Mouse (Mus musculus): ENCODE measurements around the gene Zfp169. TPM values are rescaled to one million over a fixed set of nuclear protein-coding genes. Genes with fewer than 3 reads are reported as not detected.

Zfp169 gene
- polyA plus RNA-seq (2014; fragmentation: Nextera tagmentation; extraction: Ambion mirVana) = 6.0 and 7.8 TPM in 2 replicates

DNA sequence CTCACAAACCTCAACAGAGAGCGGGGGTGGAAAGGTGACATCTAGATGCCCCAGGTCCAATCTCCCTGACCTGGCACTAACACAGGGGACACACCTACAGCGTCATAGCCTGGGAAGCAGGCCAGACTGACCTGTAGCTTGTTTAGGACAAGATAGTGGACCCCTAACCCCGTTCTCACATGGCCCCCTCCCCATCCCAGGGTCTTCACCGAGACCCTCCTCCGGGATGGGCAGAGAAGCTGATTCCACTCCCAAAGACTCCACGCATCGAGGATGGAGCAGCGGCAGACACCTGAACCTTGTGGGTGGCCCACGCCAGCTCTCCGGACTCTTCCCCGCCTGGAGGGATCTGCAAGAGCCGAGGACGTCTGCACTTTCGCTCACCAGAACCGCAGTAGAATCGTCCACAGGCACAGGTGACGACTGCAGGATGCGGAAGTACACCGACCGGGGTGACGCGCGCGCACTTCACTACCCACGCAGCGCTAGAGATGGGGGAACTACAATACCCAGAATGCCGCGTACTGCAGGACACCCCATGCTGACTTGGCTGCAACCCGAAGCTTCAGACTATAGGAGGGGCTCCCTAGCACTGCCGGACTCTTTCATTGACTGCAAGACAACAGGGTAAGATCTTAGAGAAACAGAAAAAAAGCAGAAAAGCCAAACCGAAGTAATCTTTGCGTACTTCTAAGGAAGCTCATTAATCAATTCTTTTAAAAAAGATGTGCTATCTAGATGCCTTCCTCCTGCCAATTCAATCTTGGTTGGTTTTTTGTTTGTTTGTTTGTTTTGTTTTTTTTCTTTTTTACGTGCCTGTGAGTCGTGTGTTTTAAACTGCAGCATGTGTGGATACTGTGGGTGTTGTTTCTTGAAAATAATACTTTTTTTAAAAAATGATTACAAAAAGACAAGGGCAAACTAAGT lies at the start of gene Zfp169, which contains the start of gene A830005F24Rik:
TSS of gene Zfp169 (minus strand) at position 449 of the 927 bp plus-strand sequence.
TSS of gene A830005F24Rik (plus strand) at position 568 of the 927 bp plus-strand sequence.
- no peaks in the 10 kb centered on the region for H3K36me3 ChIP-seq (ENCODE audit: control insufficient read depth, insufficient read depth, low read length)
- peak; percentile 99 for ATAC-seq
- H3K4me1 ChIP-seq (ENCODE audit: control insufficient read depth, insufficient read depth, low read length) = no peaks in the 10 kb centered on the region; the same call in 1 of the 2 replicates
- H3K4me3 ChIP-seq (ENCODE audit: low read depth, low read length) = peak within 1 kb of the TSS; percentile 68
- H3K4me2 ChIP-seq (ENCODE audit: low read length) = peak within 1 kb of the TSS; percentile 74
- no peaks in the 10 kb centered on the region for H3K9me3 ChIP-seq (replicated peaks; ENCODE audit: control insufficient read depth, low read length)
- WGBS = 2% methylated on average over 34 of the region's 34 CpGs
- H3K27me3 ChIP-seq (replicated peaks; ENCODE audit: control insufficient read depth, insufficient read depth, low read length) = no peaks in the 10 kb centered on the region
- peak within 1 kb of the TSS; percentile 88 for H3K9ac ChIP-seq (ENCODE audit: low read length)
- peak; percentile 95 for DNase-seq (ENCODE audit: low spot score)
- H3K27ac ChIP-seq (ENCODE audit: low read depth, low read length) = no peak within 1 kb of the TSS

DNA sequence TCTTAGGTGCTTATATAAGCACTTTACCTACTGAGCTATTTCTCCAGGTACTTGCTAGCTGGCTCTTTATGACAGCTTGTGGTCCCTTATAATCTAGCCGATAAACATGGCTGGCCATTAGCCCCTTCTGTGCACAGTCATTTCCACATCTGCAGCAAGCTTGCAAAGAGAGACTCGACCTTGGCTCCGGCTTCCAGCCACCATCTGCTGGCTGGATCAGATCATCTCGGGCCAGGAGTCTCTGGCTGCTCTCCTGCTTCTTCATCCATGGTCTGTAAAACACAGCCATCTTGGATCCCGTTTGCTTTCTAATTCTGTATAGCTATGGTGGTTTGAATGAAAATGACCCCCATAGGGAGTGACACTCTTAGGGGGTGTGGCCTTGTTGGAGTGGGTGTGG lies 49.1 kb upstream of the Zfp169 start:
- no peak overlapping the region for H3K27ac ChIP-seq (ENCODE audit: low read depth, low read length)
- H3K9ac ChIP-seq (ENCODE audit: low read length) = no peak overlapping the region
- no peak overlapping the region for H3K4me3 ChIP-seq (ENCODE audit: low read depth, low read length)
- ATAC-seq = no peak
- peaks cover 7% of the 10 kb centered on the region; the same call in 1 of the 2 replicates for H3K4me1 ChIP-seq (ENCODE audit: control insufficient read depth, insufficient read depth, low read length)
- DNase-seq (ENCODE audit: low spot score) = no peak
- WGBS = 92% methylated on average over 5 of the region's 5 CpGs
- no peaks in the 10 kb centered on the region for H3K36me3 ChIP-seq (ENCODE audit: control insufficient read depth, insufficient read depth, low read length)
- H3K9me3 ChIP-seq (replicated peaks; ENCODE audit: control insufficient read depth, low read length) = no peaks in the 10 kb centered on the region
- no peak overlapping the region for H3K4me2 ChIP-seq (ENCODE audit: low read length)
- no peaks in the 10 kb centered on the region for H3K27me3 ChIP-seq (replicated peaks; ENCODE audit: control insufficient read depth, insufficient read depth, low read length)

DNA sequence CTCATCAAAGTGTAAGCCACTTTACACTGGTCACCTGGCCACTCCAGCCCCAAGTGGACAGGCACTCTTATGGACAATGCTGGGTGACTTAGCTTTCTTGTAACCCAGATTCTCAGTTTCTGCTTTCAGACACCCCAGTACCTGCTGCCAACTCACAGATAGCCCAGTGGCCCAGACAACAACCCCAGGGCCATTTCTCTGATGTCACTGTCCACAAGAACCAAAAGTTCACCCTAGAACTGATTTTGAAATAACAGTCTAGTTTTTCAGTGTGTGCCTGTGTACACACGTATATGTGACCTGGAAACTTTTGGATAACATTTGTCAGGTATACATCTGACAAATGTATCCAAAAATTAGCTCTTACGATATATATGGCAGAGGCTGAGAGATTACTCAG lies 48.2 kb upstream of the Zfp169 start:
- no peaks in the 10 kb centered on the region for H3K9me3 ChIP-seq (replicated peaks; ENCODE audit: control insufficient read depth, low read length)
- H3K36me3 ChIP-seq (ENCODE audit: control insufficient read depth, insufficient read depth, low read length) = no peaks in the 10 kb centered on the region
- DNase-seq (ENCODE audit: low spot score) (no peak), ATAC-seq (no peak)
- H3K4me1 ChIP-seq (ENCODE audit: control insufficient read depth, insufficient read depth, low read length) = peaks cover 7% of the 10 kb centered on the region; the same call in 1 of the 2 replicates
- no peaks in the 10 kb centered on the region for H3K27me3 ChIP-seq (replicated peaks; ENCODE audit: control insufficient read depth, insufficient read depth, low read length)
- H3K4me3 ChIP-seq (ENCODE audit: low read depth, low read length) = no peak overlapping the region
- WGBS = 93% methylated on average over 2 of the region's 2 CpGs
- no peak overlapping the region for H3K9ac ChIP-seq (ENCODE audit: low read length)
- no peak overlapping the region for H3K4me2 ChIP-seq (ENCODE audit: low read length)
- H3K27ac ChIP-seq (ENCODE audit: low read depth, low read length) = no peak overlapping the region

DNA sequence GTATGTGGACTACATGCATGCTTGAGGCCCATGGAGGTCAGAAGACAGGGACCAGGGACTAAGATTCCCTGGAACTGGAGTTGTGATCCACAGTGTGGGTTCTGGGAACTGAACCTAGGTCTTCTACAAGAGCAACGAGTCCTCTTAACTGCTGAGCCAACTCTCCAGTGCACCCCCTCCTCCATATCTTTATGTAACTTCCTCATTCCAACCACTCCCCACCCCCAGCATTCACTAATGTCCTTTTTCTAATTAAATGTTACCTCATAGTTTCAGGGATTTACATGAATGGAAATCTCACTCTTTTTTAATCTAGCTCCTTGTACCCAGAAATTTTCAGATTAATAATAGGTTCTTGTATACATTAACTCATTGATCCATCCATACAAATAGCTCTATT lies 42.7 kb upstream of the Zfp169 start:
- Histone ChIP-seq H3K9ac (ENCODE audit: low read length) (no peak overlapping the region), H3K4me2 (ENCODE audit: low read length) (no peak overlapping the region), H3K9me3 (replicated peaks; ENCODE audit: control insufficient read depth, low read length) (no peaks in the 10 kb centered on the region), H3K4me1 (ENCODE audit: control insufficient read depth, insufficient read depth, low read length) (peaks cover 11% of the 10 kb centered on the region; the same call in 1 of the 2 replicates), H3K36me3 (ENCODE audit: control insufficient read depth, insufficient read depth, low read length) (no peaks in the 10 kb centered on the region), H3K4me3 (ENCODE audit: low read depth, low read length) (no peak overlapping the region), H3K27me3 (replicated peaks; ENCODE audit: control insufficient read depth, insufficient read depth, low read length) (no peaks in the 10 kb centered on the region), H3K27ac (ENCODE audit: low read depth, low read length) (no peak overlapping the region)
- 95% methylated on average over 1 of the region's 1 CpGs for WGBS
- DNase-seq (ENCODE audit: low spot score) (no peak), ATAC-seq (no peak)

DNA sequence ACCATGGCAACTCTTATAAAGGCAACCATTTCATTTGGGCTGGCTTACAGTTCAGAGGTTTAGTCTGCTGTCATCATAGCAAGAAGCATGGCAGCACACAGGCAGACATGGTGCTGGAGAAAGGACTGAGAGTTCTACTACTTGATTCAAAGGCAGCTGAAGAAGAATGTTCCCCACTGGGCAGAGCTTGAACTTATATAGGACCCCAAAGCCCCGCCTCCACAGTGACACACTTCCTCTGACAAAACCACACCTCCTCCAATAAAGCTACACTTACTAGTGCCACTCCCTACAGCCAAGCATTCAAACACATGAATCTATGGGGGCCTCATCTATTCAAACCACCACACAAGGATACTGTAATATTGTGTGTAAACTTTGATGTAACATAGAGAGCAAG lies 41.3 kb upstream of the Zfp169 start:
- no peak for ATAC-seq
- peaks cover 11% of the 10 kb centered on the region; the same call in 1 of the 2 replicates for H3K4me1 ChIP-seq (ENCODE audit: control insufficient read depth, insufficient read depth, low read length)
- no peak overlapping the region for H3K4me2 ChIP-seq (ENCODE audit: low read length)
- H3K9me3 ChIP-seq (replicated peaks; ENCODE audit: control insufficient read depth, low read length) = no peaks in the 10 kb centered on the region
- no peak overlapping the region for H3K9ac ChIP-seq (ENCODE audit: low read length)
- no peak for DNase-seq (ENCODE audit: low spot score)
- no peak overlapping the region for H3K27ac ChIP-seq (ENCODE audit: low read depth, low read length)
- H3K27me3 ChIP-seq (replicated peaks; ENCODE audit: control insufficient read depth, insufficient read depth, low read length) = no peaks in the 10 kb centered on the region
- 89% methylated on average over 1 of the region's 1 CpGs for WGBS
- no peak overlapping the region for H3K4me3 ChIP-seq (ENCODE audit: low read depth, low read length)
- H3K36me3 ChIP-seq (ENCODE audit: control insufficient read depth, insufficient read depth, low read length) = no peaks in the 10 kb centered on the region

DNA sequence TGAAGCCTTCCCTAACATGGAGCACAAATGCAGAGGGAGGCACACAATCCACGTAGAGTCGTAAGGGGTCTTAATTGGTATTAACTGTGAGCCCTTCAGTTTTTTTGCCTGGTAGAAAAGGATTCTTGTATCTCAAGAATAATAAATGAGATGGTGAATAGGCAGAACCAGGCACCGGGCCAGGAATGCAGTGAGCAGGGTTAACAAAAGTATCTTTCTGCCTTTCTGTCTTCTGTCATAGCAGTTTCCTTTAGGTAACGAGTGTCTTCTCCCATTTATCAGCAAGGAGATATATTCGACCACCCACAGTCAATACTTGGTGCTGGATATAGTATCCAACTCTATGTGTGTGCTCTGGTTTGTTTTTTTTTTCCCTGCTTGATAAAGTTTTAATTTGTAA lies 40.3 kb upstream of the Zfp169 start:
- H3K36me3 ChIP-seq (ENCODE audit: control insufficient read depth, insufficient read depth, low read length) = no peaks in the 10 kb centered on the region
- H3K4me3 ChIP-seq (ENCODE audit: low read depth, low read length) = no peak overlapping the region
- 16% methylated on average over 5 of the region's 5 CpGs for WGBS
- H3K27me3 ChIP-seq (replicated peaks; ENCODE audit: control insufficient read depth, insufficient read depth, low read length) = no peaks in the 10 kb centered on the region
- no peak overlapping the region for H3K27ac ChIP-seq (ENCODE audit: low read depth, low read length)
- DNase-seq (ENCODE audit: low spot score) = peak; percentile 72
- ATAC-seq = no peak
- H3K9ac ChIP-seq (ENCODE audit: low read length) = no peak overlapping the region
- peak overlapping the region; percentile 46 for H3K4me2 ChIP-seq (ENCODE audit: low read length)
- H3K9me3 ChIP-seq (replicated peaks; ENCODE audit: control insufficient read depth, low read length) = no peaks in the 10 kb centered on the region
- peaks cover 11% of the 10 kb centered on the region; the same call in 1 of the 2 replicates for H3K4me1 ChIP-seq (ENCODE audit: control insufficient read depth, insufficient read depth, low read length)

DNA sequence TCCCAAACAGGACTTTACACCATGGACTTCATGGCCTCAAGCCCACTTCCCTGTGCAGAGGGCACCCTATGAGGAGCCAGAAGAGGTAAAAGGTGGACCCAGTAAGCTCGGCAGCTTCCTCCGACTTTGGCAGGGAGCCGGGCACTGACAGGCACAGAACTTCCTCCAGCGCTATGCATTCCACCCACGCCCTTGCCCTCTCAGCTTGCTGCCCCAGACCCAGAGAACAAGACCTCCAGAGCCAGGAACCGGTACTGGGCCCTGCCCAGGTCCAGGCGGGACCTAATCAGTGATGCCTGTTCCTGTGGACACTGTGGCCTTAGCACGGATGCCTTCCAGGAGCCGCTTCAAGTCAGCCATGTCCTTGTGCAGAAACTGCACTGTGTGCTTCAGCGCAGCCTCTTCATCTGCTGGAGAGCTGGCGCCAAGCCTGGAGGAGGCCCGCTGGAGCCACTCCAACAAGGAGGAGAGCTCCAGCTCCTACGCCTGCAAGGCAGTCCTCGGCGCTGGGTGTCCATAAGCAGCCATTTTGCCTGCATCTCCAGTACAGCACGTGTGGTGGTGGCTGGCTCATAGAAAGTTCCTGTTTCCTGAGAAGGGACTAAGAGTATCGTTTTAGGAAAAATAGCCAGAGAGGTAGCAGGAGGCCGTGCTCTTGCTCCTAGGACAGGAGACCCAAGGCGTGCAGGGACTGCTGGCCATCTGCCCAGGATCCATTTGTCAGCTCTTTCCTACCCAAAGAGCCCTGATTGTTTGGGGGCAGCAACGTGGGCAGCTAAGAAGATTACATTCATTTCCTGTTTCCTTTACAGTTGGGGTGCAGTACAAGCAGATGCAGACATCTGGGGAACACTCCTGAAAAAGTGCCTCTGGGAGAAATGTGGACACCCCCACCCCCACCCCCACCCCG lies 39.2 kb upstream of the Zfp169 start:
- Histone ChIP-seq H3K36me3 (ENCODE audit: control insufficient read depth, insufficient read depth, low read length) (no peaks in the 10 kb centered on the region), H3K9ac (ENCODE audit: low read length) (peak overlapping the region; percentile 48), H3K27ac (ENCODE audit: low read depth, low read length) (peak overlapping the region; percentile 84), H3K27me3 (replicated peaks; ENCODE audit: control insufficient read depth, insufficient read depth, low read length) (no peaks in the 10 kb centered on the region), H3K9me3 (replicated peaks; ENCODE audit: control insufficient read depth, low read length) (no peaks in the 10 kb centered on the region), H3K4me3 (ENCODE audit: low read depth, low read length) (peak overlapping the region; percentile 17), H3K4me1 (ENCODE audit: control insufficient read depth, insufficient read depth, low read length) (peaks cover 11% of the 10 kb centered on the region; the same call in 1 of the 2 replicates), H3K4me2 (ENCODE audit: low read length) (peak overlapping the region; percentile 46)
- ATAC-seq (peak; percentile 94), DNase-seq (ENCODE audit: low spot score) (peak; percentile 95)
- WGBS = 39% methylated on average over 21 of the region's 21 CpGs

DNA sequence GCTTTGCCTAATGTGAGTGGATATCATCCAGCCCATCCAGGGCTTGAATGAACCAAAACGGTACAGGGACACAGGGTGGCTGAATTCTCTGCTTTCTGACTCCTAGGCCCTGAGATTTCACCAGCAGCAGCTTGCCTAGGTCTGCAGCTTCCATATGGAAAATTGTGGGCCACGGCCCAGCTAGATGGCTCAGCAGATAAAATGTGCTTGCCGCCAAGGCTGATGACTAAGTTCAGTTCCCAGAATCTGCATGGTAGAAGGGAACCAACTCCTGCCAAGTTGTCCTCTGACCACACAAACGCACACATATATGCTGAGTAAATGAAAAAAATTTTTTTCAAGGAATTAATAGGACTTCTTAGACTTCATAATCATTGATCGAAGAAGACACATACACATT lies 35.0 kb upstream of the Zfp169 start:
- no peak overlapping the region for H3K27ac ChIP-seq (ENCODE audit: low read depth, low read length)
- 94% methylated on average over 5 of the region's 5 CpGs for WGBS
- H3K9me3 ChIP-seq (replicated peaks; ENCODE audit: control insufficient read depth, low read length) = no peaks in the 10 kb centered on the region
- DNase-seq (ENCODE audit: low spot score) (no peak), ATAC-seq (no peak)
- no peak overlapping the region for H3K9ac ChIP-seq (ENCODE audit: low read length)
- no peaks in the 10 kb centered on the region for H3K27me3 ChIP-seq (replicated peaks; ENCODE audit: control insufficient read depth, insufficient read depth, low read length)
- H3K36me3 ChIP-seq (ENCODE audit: control insufficient read depth, insufficient read depth, low read length) = no peaks in the 10 kb centered on the region
- peaks cover 20% of the 10 kb centered on the region for H3K4me1 ChIP-seq (ENCODE audit: control insufficient read depth, insufficient read depth, low read length)
- no peak overlapping the region for H3K4me2 ChIP-seq (ENCODE audit: low read length)
- no peak overlapping the region for H3K4me3 ChIP-seq (ENCODE audit: low read depth, low read length)
